Mouse (Mus musculus): ENCODE measurements around the gene Ccdc190. TPM values are rescaled to one million over a fixed set of nuclear protein-coding genes. Genes with fewer than 3 reads are reported as not detected.

Ccdc190 gene
- polyA plus RNA-seq, 1 experiment from 2014 or later, result 1.1 TPM

DNA sequence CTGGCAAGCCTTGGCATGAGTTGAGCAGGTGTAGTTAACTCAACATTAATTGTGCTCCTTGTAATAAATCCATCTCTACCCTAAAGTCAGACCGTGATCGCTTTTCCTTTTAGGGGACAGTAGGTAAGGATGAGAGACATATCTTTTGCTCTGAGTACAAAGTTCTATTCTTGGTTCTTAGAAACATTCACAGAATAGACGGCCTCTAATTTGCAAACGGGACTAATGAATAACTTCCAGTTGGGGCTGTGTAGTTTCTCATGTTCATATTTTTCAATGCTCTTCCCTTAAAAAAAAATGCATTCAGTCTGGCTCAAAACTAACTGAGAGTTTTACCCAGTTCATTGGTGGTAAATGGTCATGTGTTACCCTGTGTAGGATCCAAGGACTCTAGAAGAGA lies 42.5 kb downstream of the Ccdc190 start:
- DNase-seq (ENCODE audit: low spot score, missing footprints) (no peak), ATAC-seq (ENCODE audit: low FRiP score) (no peak)
- Histone ChIP-seq H3K4me3 (ENCODE audit: low read depth, low read length) (no peak overlapping the region), H3K4me1 (ENCODE audit: control insufficient read depth, insufficient read depth, low read length) (peaks cover 10% of the 10 kb centered on the region), H3K9me3 (ENCODE audit: control insufficient read depth, low read length) (no peaks in the 10 kb centered on the region), H3K36me3 (ENCODE audit: control insufficient read depth, insufficient read depth, low read length) (no peaks in the 10 kb centered on the region), H3K27ac (ENCODE audit: low read depth, low read length) (no peak overlapping the region), H3K27me3 (ENCODE audit: control insufficient read depth, insufficient read depth, low read length) (no peaks in the 10 kb centered on the region), H3K4me2 (no peak overlapping the region), H3K9ac (ENCODE audit: low read length) (no peak overlapping the region)
- 92% methylated on average over 4 of the region's 4 CpGs for WGBS

- H3K9ac ChIP-seq (ENCODE audit: low read length), result no peak overlapping the region
- ATAC-seq (ENCODE audit: low FRiP score) (no peak), DNase-seq (ENCODE audit: low spot score, missing footprints) (no peak)
- H3K9me3 ChIP-seq (ENCODE audit: control insufficient read depth, low read length), result no peaks in the 10 kb centered on the region
- no peaks in the 10 kb centered on the region for H3K36me3 ChIP-seq (ENCODE audit: control insufficient read depth, insufficient read depth, low read length)
- H3K27ac ChIP-seq (ENCODE audit: low read depth, low read length), result no peak overlapping the region
- peaks cover 10% of the 10 kb centered on the region for H3K4me1 ChIP-seq (ENCODE audit: control insufficient read depth, insufficient read depth, low read length)
- no peak overlapping the region for H3K4me3 ChIP-seq (ENCODE audit: low read depth, low read length)
- no peak overlapping the region for H3K4me2 ChIP-seq
- no peaks in the 10 kb centered on the region for H3K27me3 ChIP-seq (ENCODE audit: control insufficient read depth, insufficient read depth, low read length)
- WGBS, result 89% methylated on average over 2 of the region's 2 CpGs
Measured at GRCm38 (mm10) chr1:169971998-169972397, 43.5 kb downstream of the Ccdc190 start.

- WGBS, result 86% methylated on average over 4 of the region's 4 CpGs
- DNase-seq (ENCODE audit: low spot score, missing footprints) (no peak), ATAC-seq (ENCODE audit: low FRiP score) (no peak)
- no peaks in the 10 kb centered on the region for H3K27me3 ChIP-seq (ENCODE audit: control insufficient read depth, insufficient read depth, low read length)
- no peaks in the 10 kb centered on the region for H3K4me1 ChIP-seq (ENCODE audit: control insufficient read depth, insufficient read depth, low read length)
- H3K36me3 ChIP-seq (ENCODE audit: control insufficient read depth, insufficient read depth, low read length), result no peaks in the 10 kb centered on the region
- H3K9ac ChIP-seq (ENCODE audit: low read length), result no peak overlapping the region
- no peak overlapping the region for H3K4me2 ChIP-seq
- no peak overlapping the region for H3K27ac ChIP-seq (ENCODE audit: low read depth, low read length)
- no peak overlapping the region for H3K4me3 ChIP-seq (ENCODE audit: low read depth, low read length)
- H3K9me3 ChIP-seq (ENCODE audit: control insufficient read depth, low read length), result no peaks in the 10 kb centered on the region
Measured at GRCm38 (mm10) chr1:169977621-169978020, 49.2 kb downstream of the Ccdc190 start.

Other genes with a start within 250 kb of the Ccdc190 start
- 24.0 and 29.7 TPM in 2 replicates for gene Rgs4, start 181.0 kb upstream of the Ccdc190 start, polyA plus RNA-seq (2014; fragmentation: Nextera tagmentation; extraction: Ambion mirVana)
- gene Hsd17b7, start 40.6 kb downstream of the Ccdc190 start, polyA plus RNA-seq (2014; fragmentation: Nextera tagmentation; extraction: Ambion mirVana), result 20.2 and 21.5 TPM in 2 replicates
- gene Ddr2, start 182.1 kb downstream of the Ccdc190 start, polyA plus RNA-seq (2014; fragmentation: Nextera tagmentation; extraction: Ambion mirVana), result 21.6 and 23.1 TPM in 2 replicates
- 61.7 and 67.7 TPM in 2 replicates for gene Uap1, start 246.3 kb downstream of the Ccdc190 start, polyA plus RNA-seq (2014; fragmentation: Nextera tagmentation; extraction: Ambion mirVana)